Mouse (Mus musculus) C2C12 (cell line): Measurements from ENCODE around the gene Pdlim3.

Experiments
- CTCF ChIP-seq: IDR thresholded peaks from one replicate; pipeline ENCODE4 v1.5.1; 2011; ENCODE audit not compliant: control insufficient read depth, insufficient read depth, insufficient read length
- FOSL1 ChIP-seq: IDR thresholded peaks from one replicate; pipeline ENCODE4 v1.8.0; 2011; ENCODE audit warnings: mild to moderate bottlenecking, low read length; ENCODE audit not compliant: poor library complexity, insufficient read depth, severe bottlenecking

DNA sequence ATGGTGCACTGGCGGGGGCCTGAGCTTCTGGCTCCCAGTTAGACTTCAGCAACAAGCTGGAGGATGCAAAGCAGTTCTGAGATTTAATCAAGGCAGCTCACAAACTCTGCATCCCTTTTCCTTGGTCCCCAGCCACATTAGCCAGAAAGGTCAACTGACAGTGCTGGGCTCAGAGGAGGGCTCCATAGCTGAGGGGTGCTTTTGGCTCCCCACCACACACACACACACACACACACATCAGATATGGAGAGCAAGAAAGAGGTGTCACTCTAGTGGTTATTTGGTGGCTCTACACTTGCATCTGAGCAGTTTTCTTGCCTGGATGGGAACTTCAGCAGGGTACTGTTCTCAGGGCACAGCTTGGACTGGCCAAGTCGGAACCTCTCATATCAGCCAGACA, 514 bp downstream of the Pdlim3 start:
- no peak for TF ChIP-seq CTCF
- no peak for TF ChIP-seq FOSL1
